Mouse (Mus musculus): ENCODE measurements around the gene Vmn2r50. TPM values are rescaled to one million over a fixed set of nuclear protein-coding genes. Genes with fewer than 3 reads are reported as not detected.
"Not testable (repeated sequence)": the region's sequence is repeated elsewhere in the genome, so short reads cannot be mapped to it uniquely, and the experiment has no call there.

Vmn2r50 gene
- not detected in 2 replicates for polyA plus RNA-seq (2015; fragmentation: Nextera tagmentation; extraction: Ambion mirVana)

DNA sequence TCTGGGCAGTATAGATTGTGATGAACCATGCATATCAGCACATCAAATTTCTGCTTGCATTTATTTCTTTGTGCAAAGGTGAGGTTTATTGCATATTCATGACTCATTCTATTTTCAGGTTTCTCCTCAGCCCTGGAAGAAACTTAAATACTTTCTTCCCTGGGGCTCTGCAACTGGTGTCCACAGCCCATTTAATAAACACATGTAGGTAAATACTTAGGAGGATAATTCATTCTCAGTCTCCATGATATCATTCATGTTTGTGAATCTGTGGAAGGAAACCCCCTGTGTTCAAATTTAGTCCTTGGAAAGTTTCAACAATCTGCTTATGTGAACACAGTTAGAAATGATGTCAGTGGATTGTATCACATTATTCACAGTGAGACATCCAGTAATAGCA is at the start of gene Vmn2r50:
Vmn2r50 (minus strand) TSS at position 101 of the 400 bp plus-strand sequence.
- not testable (repeated sequence) for ATAC-seq; H3K36me3 ChIP-seq (ENCODE audit: control insufficient read depth, insufficient read depth, low read length); H3K4me3 ChIP-seq (ENCODE audit: low read length); H3K27ac ChIP-seq (ENCODE audit: low read depth, low read length); H3K4me2 ChIP-seq (ENCODE audit: low read length); H3K27me3 ChIP-seq (replicated peaks; ENCODE audit: control insufficient read depth, insufficient read depth, low read length); H3K4me1 ChIP-seq (ENCODE audit: control insufficient read depth, insufficient read depth, low read depth, low read length); H3K9ac ChIP-seq (ENCODE audit: low read depth, low read length); H3K9me3 ChIP-seq (ENCODE audit: control insufficient read depth, low read length)

DNA sequence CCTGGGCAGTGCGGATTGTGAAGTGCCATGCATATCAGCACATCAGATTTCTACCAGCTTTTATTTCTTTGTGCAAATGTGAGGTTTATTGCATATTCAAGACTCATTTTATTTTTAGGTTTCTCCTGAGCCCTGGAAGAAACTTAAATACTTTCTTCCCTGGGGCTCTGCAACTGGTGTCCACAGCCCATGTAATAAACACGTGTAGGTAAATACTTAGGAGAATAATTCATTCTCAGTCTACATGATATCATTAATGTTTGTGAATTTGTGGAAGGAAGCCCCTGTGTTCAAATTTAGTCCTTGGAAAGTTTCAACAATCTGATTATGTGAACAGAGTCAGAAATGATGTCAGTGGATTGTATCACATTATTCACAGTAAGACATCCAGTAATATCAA is 60.9 kb downstream of the Vmn2r50 start, which contains the start of gene Vmn2r49:
Vmn2r49 (minus strand) TSS at position 101 of the 400 bp plus-strand sequence.
- not testable (repeated sequence) for H3K4me2 ChIP-seq (ENCODE audit: low read length); H3K4me3 ChIP-seq (ENCODE audit: low read length); H3K27me3 ChIP-seq (replicated peaks; ENCODE audit: control insufficient read depth, insufficient read depth, low read length); H3K9ac ChIP-seq (ENCODE audit: low read depth, low read length); H3K9me3 ChIP-seq (ENCODE audit: control insufficient read depth, low read length); H3K27ac ChIP-seq (ENCODE audit: low read depth, low read length); H3K4me1 ChIP-seq (ENCODE audit: control insufficient read depth, insufficient read depth, low read depth, low read length); H3K36me3 ChIP-seq (ENCODE audit: control insufficient read depth, insufficient read depth, low read length); ATAC-seq
- no CpG with 5 or more reads among the region's 2 CpGs for WGBS

Other genes with a start within 250 kb of the Vmn2r50 start
- gene Vmn2r47, start 212.0 kb downstream of the Vmn2r50 start, polyA plus RNA-seq (2015; fragmentation: Nextera tagmentation; extraction: Ambion mirVana) = not detected in 2 replicates
- gene Vmn2r48, start 99.7 kb downstream of the Vmn2r50 start, polyA plus RNA-seq (2015; fragmentation: Nextera tagmentation; extraction: Ambion mirVana) = not detected in 2 replicates
- gene Vmn2r49, start 61.0 kb downstream of the Vmn2r50 start, polyA plus RNA-seq (2015; fragmentation: Nextera tagmentation; extraction: Ambion mirVana) = not detected in 2 replicates
- not detected in 2 replicates for gene Vmn2r51, start 52.4 kb upstream of the Vmn2r50 start, polyA plus RNA-seq (2015; fragmentation: Nextera tagmentation; extraction: Ambion mirVana)
- not detected in 2 replicates for gene Vmn2r52, start 123.3 kb upstream of the Vmn2r50 start, polyA plus RNA-seq (2015; fragmentation: Nextera tagmentation; extraction: Ambion mirVana)
- gene Vmn1r66, start 224.7 kb upstream of the Vmn2r50 start, polyA plus RNA-seq (2015; fragmentation: Nextera tagmentation; extraction: Ambion mirVana) = not detected in 2 replicates